Mouse (Mus musculus): ENCODE measurements at regions not wholly inside any gene's neighbourhood (a gene's known extent, or its start where the extent isn't known, plus 50 kb on each side); places are given as distances from the start of the nearest gene placed in this dataset.

- Histone ChIP-seq H3K27me3 (no peaks in the 10 kb centered on the region), H3K4me2 (replicated peaks) (no peak overlapping the region), H3K9ac (no peak overlapping the region), H3K9me3 (replicated peaks) (no peaks in the 10 kb centered on the region), H3K4me3 (replicated peaks) (no peak overlapping the region), H3K4me1 (no peaks in the 10 kb centered on the region), H3K27ac (replicated peaks) (no peak overlapping the region), H3K36me3 (no peaks in the 10 kb centered on the region)
- ATAC-seq (ENCODE audit: insufficient number of reproducible peaks, low FRiP score, low TSS enrichment, low read depth): no peak
- WGBS: 88% methylated on average over 3 of the region's 3 CpGs
These were observed 328.8 kb upstream of the Sall1 start for GRCm38 (mm10) chr8:89372761-89373160.

- Histone ChIP-seq H3K27ac (replicated peaks) (no peak overlapping the region), H3K27me3 (no peaks in the 10 kb centered on the region), H3K9ac (no peak overlapping the region), H3K4me2 (replicated peaks) (no peak overlapping the region), H3K9me3 (replicated peaks) (no peaks in the 10 kb centered on the region), H3K4me1 (no peaks in the 10 kb centered on the region), H3K36me3 (no peaks in the 10 kb centered on the region), H3K4me3 (replicated peaks) (no peak overlapping the region)
- WGBS: 40% methylated on average over 4 of the region's 4 CpGs
- no peak for ATAC-seq (ENCODE audit: insufficient number of reproducible peaks, low FRiP score, low TSS enrichment, low read depth)
These were observed 327.8 kb upstream of the Sall1 start for GRCm38 (mm10) chr8:89371773-89372132.

DNA sequence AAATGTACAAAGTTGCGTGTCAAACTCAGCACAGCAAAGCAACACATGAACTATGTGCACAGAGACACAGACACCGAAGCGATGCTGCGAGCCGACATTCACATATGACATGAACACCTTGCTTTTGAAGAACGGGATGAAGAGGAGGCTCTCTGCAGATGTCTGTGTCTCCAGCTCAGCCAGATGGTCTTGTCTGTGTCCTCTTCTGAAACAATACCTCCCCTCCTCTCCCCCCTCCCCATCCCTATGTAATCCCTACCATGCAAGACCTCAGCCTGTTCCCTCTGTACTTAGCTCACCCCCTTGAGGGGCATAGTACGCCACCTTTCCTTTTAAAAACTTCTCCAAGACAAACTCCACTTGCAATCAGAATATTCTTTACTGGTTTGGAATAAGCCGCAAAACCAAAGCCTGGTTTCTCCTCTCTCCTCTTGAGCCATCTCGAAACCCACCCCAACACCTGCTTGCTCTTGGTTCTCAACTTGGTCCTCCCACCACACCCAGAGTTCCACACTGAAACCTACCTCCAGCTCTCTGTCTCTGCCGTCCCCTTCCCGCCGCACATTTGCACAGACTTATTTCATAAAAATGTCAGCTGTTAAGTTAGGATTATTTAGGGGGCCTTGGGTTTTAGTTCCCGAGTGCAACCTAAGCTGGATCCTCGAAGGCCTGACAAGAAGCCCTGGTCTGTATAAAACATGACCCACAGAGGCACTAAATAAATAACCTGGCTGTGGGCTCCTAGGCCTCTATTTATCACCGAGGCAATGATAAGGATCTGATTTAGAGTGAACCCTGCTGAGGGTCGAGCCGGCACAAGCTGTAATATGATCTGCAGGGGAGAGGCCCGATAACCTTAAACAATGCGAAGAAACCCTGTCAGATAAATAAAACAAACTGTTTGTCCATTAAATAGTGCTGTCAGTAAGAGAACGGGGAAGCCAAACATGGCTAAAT, 327.1 kb upstream of the Sall1 start:
- H3K27me3 ChIP-seq: no peaks in the 10 kb centered on the region
- WGBS: 52% methylated on average over 20 of the region's 20 CpGs
- H3K27ac ChIP-seq (replicated peaks): no peak overlapping the region
- no peak overlapping the region for H3K4me3 ChIP-seq (replicated peaks)
- no peak for ATAC-seq (ENCODE audit: insufficient number of reproducible peaks, low FRiP score, low TSS enrichment, low read depth)
- H3K4me2 ChIP-seq (replicated peaks): no peak overlapping the region
- H3K36me3 ChIP-seq: no peaks in the 10 kb centered on the region
- H3K4me1 ChIP-seq: no peaks in the 10 kb centered on the region
- no peaks in the 10 kb centered on the region for H3K9me3 ChIP-seq (replicated peaks)
- H3K9ac ChIP-seq: no peak overlapping the region

GRCm38 (mm10) chr8:89365430-89365829, 321.5 kb upstream of the Sall1 start:
- Histone ChIP-seq H3K4me2 (replicated peaks) (no peak overlapping the region), H3K27ac (replicated peaks) (no peak overlapping the region), H3K9ac (no peak overlapping the region), H3K9me3 (replicated peaks) (no peaks in the 10 kb centered on the region), H3K4me3 (replicated peaks) (no peak overlapping the region), H3K36me3 (no peaks in the 10 kb centered on the region), H3K4me1 (no peaks in the 10 kb centered on the region), H3K27me3 (no peaks in the 10 kb centered on the region)
- ATAC-seq (ENCODE audit: insufficient number of reproducible peaks, low FRiP score, low TSS enrichment, low read depth): no peak
- WGBS: 88% methylated on average over 3 of the region's 3 CpGs

GRCm38 (mm10) chr8:89358411-89358810, 314.4 kb upstream of the Sall1 start:
- 79% methylated on average over 4 of the region's 4 CpGs for WGBS
- no peaks in the 10 kb centered on the region for H3K36me3 ChIP-seq

DNA sequence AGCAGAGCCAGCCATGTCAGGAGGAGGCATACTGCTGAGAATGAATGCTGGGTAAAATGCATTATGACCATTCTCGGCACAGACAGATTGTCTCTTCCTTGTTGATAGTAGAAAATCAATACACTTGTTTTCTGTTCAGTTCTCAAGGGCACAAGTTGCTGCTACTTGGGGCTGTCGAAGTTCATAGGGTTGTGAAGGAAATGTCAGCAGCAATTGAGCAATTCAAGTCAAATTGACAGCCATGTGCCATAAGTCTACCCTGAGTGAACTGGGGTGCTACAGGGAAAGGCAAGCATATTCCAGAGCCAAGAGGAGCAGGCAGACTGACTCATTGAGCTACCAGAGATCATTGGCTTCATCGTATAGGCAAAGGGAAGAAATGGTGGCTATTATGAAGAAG, 301.6 kb upstream of the Sall1 start:
- Histone ChIP-seq H3K9me3 (replicated peaks) (no peaks in the 10 kb centered on the region), H3K36me3 (no peaks in the 10 kb centered on the region), H3K27me3 (no peaks in the 10 kb centered on the region), H3K4me1 (no peaks in the 10 kb centered on the region), H3K4me3 (replicated peaks) (no peak overlapping the region), H3K9ac (no peak overlapping the region), H3K27ac (replicated peaks) (no peak overlapping the region), H3K4me2 (replicated peaks) (no peak overlapping the region)
- no peak for ATAC-seq (ENCODE audit: insufficient number of reproducible peaks, low FRiP score, low TSS enrichment, low read depth)
- WGBS: 81% methylated on average over 3 of the region's 3 CpGs

More at GRCm38 (mm10) chr8:89358411-89358810, 314.4 kb upstream of the Sall1 start:
- Histone ChIP-seq H3K9ac (no peak overlapping the region), H3K4me2 (replicated peaks) (no peak overlapping the region), H3K9me3 (replicated peaks) (no peaks in the 10 kb centered on the region), H3K27me3 (no peaks in the 10 kb centered on the region), H3K4me1 (no peaks in the 10 kb centered on the region), H3K4me3 (replicated peaks) (no peak overlapping the region), H3K27ac (replicated peaks) (no peak overlapping the region)
- ATAC-seq (ENCODE audit: insufficient number of reproducible peaks, low FRiP score, low TSS enrichment, low read depth): no peak

- ATAC-seq (ENCODE audit: insufficient number of reproducible peaks, low FRiP score, low TSS enrichment, low read depth): no peak
- Histone ChIP-seq H3K36me3 (no peaks in the 10 kb centered on the region), H3K9me3 (replicated peaks) (no peaks in the 10 kb centered on the region), H3K4me1 (no peaks in the 10 kb centered on the region), H3K9ac (no peak overlapping the region), H3K4me3 (replicated peaks) (no peak overlapping the region), H3K27ac (replicated peaks) (no peak overlapping the region), H3K27me3 (no peaks in the 10 kb centered on the region), H3K4me2 (replicated peaks) (no peak overlapping the region)
- 83% methylated on average over 5 of the region's 5 CpGs for WGBS
These were observed 297.7 kb upstream of the Sall1 start for GRCm38 (mm10) chr8:89341686-89342085.

DNA sequence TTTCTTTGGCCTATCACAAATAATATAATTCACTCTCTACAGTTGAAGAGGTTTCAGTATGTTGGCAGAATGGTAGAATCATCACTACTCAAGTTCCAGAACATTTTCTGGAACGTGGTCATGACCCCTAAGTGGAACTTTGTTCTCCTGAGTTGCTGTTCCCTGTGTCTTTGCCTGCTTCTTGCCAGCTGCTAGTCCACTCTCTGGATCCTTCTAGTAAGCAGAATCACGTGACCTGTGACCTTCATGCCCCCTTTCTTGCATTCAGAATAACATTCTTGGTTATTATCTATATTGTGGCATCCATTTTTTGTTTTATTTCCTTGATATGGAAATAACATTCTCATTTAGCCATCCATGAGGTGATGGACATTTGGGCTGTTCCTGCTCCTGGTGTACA, 291.5 kb upstream of the Sall1 start:
- ATAC-seq (ENCODE audit: insufficient number of reproducible peaks, low FRiP score, low TSS enrichment, low read depth): no peak
- Histone ChIP-seq H3K27me3 (no peaks in the 10 kb centered on the region), H3K9me3 (replicated peaks) (no peaks in the 10 kb centered on the region), H3K9ac (no peak overlapping the region), H3K36me3 (no peaks in the 10 kb centered on the region), H3K27ac (replicated peaks) (no peak overlapping the region), H3K4me1 (no peaks in the 10 kb centered on the region), H3K4me2 (replicated peaks) (no peak overlapping the region), H3K4me3 (replicated peaks) (no peak overlapping the region)
- 70% methylated on average over 2 of the region's 2 CpGs for WGBS

DNA sequence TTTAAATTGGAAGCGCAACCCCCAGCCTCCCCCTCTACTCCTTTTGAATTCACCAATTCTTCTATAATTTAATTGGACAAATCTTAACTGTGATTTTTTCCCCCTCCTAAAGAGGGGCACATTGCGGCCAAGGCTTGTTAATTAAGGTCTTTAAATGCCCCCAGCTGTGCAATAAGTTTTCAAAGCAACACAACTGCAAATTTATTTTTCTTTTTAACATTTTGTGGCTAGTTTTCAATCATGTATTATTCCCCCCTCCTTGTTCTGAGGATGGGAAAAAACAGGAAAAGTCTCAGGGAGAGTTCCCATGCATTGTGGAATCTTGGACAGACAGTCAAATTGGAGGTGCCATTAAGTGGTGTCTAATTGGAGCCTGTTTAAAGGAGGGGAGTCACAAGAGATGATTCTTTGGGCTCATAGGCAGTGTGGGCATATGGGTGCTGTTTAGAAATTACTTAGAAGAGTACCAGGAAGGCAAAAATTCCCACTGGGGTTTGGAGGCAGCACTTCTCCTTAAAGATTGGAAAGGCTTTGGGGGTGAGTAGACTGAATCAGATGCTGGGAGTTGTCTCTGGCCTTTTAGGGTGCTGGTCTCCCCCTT, 281.9 kb upstream of the Sall1 start:
- no peaks in the 10 kb centered on the region for H3K9me3 ChIP-seq (replicated peaks)
- no peak overlapping the region for H3K9ac ChIP-seq
- no peak overlapping the region for H3K4me2 ChIP-seq (replicated peaks)
- no peak for ATAC-seq (ENCODE audit: insufficient number of reproducible peaks, low FRiP score, low TSS enrichment, low read depth)
- H3K36me3 ChIP-seq: no peaks in the 10 kb centered on the region
- H3K27ac ChIP-seq (replicated peaks): no peak overlapping the region
- H3K4me1 ChIP-seq: no peaks in the 10 kb centered on the region
- WGBS: 71% methylated on average over 2 of the region's 2 CpGs
- no peak overlapping the region for H3K4me3 ChIP-seq (replicated peaks)
- no peaks in the 10 kb centered on the region for H3K27me3 ChIP-seq

- no peak for ATAC-seq (ENCODE audit: insufficient number of reproducible peaks, low FRiP score, low TSS enrichment, low read depth)
These were observed 281.3 kb upstream of the Sall1 start for GRCm38 (mm10) chr8:89325248-89325645.

GRCm38 (mm10) chr8:89324462-89325247, 280.7 kb upstream of the Sall1 start:
- Histone ChIP-seq H3K27ac (replicated peaks) (no peak overlapping the region), H3K9me3 (replicated peaks) (no peaks in the 10 kb centered on the region), H3K4me1 (no peaks in the 10 kb centered on the region), H3K9ac (no peak overlapping the region), H3K36me3 (no peaks in the 10 kb centered on the region), H3K4me3 (replicated peaks) (no peak overlapping the region), H3K27me3 (no peaks in the 10 kb centered on the region), H3K4me2 (replicated peaks) (no peak overlapping the region)
- no peak for ATAC-seq (ENCODE audit: insufficient number of reproducible peaks, low FRiP score, low TSS enrichment, low read depth)
- 50% methylated on average over 12 of the region's 12 CpGs for WGBS

More at GRCm38 (mm10) chr8:89325248-89325645, 281.3 kb upstream of the Sall1 start:
- Histone ChIP-seq H3K4me3 (replicated peaks) (no peak overlapping the region), H3K4me2 (replicated peaks) (no peak overlapping the region), H3K27ac (replicated peaks) (no peak overlapping the region), H3K4me1 (no peaks in the 10 kb centered on the region), H3K27me3 (no peaks in the 10 kb centered on the region), H3K9ac (no peak overlapping the region), H3K9me3 (replicated peaks) (no peaks in the 10 kb centered on the region), H3K36me3 (no peaks in the 10 kb centered on the region)
- whole genome bisulfite sequencing: 78% methylated on average over 5 of the region's 5 CpGs

Data from embryonic facial prominence, embryonic 15.5 days (tissue).